Comparison of ENCODE assay signal across 8 mouse cellular contexts in genomic region chrX:7728922-7729265, GRCm38 (mm10). TPM values are rescaled to one million over a fixed set of nuclear protein-coding genes. Genes with fewer than 3 reads are reported as not detected.
DNase-seq lines count a peak whose midpoint lies in the region; ATAC-seq and TF ChIP-seq lines count a peak whose summit lies in the region.

No protein-coding gene starts in this region.

- no peaks in the 10 kb centered on the region for H3K4me1 ChIP-seq in cerebellum, adult 2 months (ENCODE audit: control insufficient read depth, insufficient read depth, low read length)
- H3K4me1 ChIP-seq in spleen, adult 2 months (ENCODE audit: control insufficient read depth, insufficient read depth, insufficient read length) = no peaks in the 10 kb centered on the region
- H3K4me1 ChIP-seq in limb, embryonic 14.5 days (ENCODE audit: control insufficient read depth, insufficient read depth, low read length) = no peaks in the 10 kb centered on the region
- H3K4me1 ChIP-seq in stomach, embryonic 16.5 days (ENCODE audit: control insufficient read depth, insufficient read depth, low read length) = no peaks in the 10 kb centered on the region

- no peak for DNase-seq in cerebellum, adult 2 months
- DNase-seq in cerebellum, adult 11 months = no peak
- DNase-seq in spleen, adult 2 months (ENCODE audit: low read depth in 1 of 2, low spot score in 2 of 2) = no peak
- DNase-seq in spleen, adult 12 weeks (ENCODE audit: low spot score) = no peak
- no peak for DNase-seq in limb, embryonic 14.5 days (ENCODE audit: low spot score)
- DNase-seq in adrenal gland, postnatal 14 days = no peak
- no peak for DNase-seq in ovary, postnatal 14 days (ENCODE audit: low spot score)

- H3K9ac ChIP-seq in limb, embryonic 14.5 days (ENCODE audit: low read depth, low read length, severe bottlenecking) = peak overlapping the region; percentile 55
- peak overlapping the region; percentile 69 for H3K9ac ChIP-seq in stomach, embryonic 16.5 days (ENCODE audit: low read length)

- no peak for ATAC-seq in limb, embryonic 14.5 days (ENCODE audit: low FRiP score, low read depth)
- peak; percentile 7; the same call in 1 of the 2 replicates for ATAC-seq in stomach, embryonic 16.5 days (ENCODE audit: insufficient read depth, low FRiP score)

- no peak for TF ChIP-seq POLR2A in cerebellum, adult 2 months (IDR thresholded peaks at IDR 0.05; ENCODE audit: borderline replicate concordance, insufficient read depth, low read length)
- no peak for TF ChIP-seq POLR2A in spleen, adult 2 months (IDR thresholded peaks at IDR 0.05; ENCODE audit: low read depth, low read length)
- TF ChIP-seq POLR2A in limb, embryonic 14.5 days (IDR thresholded peaks at IDR 0.05; ENCODE audit: borderline replicate concordance, extremely low read depth, insufficient read depth, insufficient read length) = no peak

- no peak overlapping the region for H3K27ac ChIP-seq in cerebellum, adult 2 months (ENCODE audit: insufficient read depth, low read length)
- no peak overlapping the region for H3K27ac ChIP-seq in spleen, adult 2 months (ENCODE audit: insufficient read depth, low read length)
- no peak overlapping the region for H3K27ac ChIP-seq in limb, embryonic 14.5 days (replicated peaks; ENCODE audit: low read depth, low read length)
- no peak overlapping the region for H3K27ac ChIP-seq in stomach, embryonic 16.5 days (ENCODE audit: low read length)

- H3K4me2 ChIP-seq in limb, embryonic 14.5 days (replicated peaks; ENCODE audit: low read depth, low read length, severe bottlenecking) = peak overlapping the region; percentile 49
- H3K4me2 ChIP-seq in stomach, embryonic 16.5 days (ENCODE audit: low read depth, low read length) = peak overlapping the region; percentile 53

- H3K4me3 ChIP-seq in cerebellum, adult 2 months (replicated peaks; ENCODE audit: insufficient read depth, low read depth, low read length) = peak overlapping the region; percentile 71
- peak overlapping the region; percentile 59; the same call in 1 of the 2 replicates for H3K4me3 ChIP-seq in spleen, adult 2 months (ENCODE audit: extremely low read depth, insufficient read depth, insufficient read length)
- H3K4me3 ChIP-seq in limb, embryonic 14.5 days (replicated peaks; ENCODE audit: low read length) = peak overlapping the region; percentile 46
- peak overlapping the region; percentile 56 for H3K4me3 ChIP-seq in stomach, embryonic 16.5 days (replicated peaks; ENCODE audit: low read length)

- no peaks in the 10 kb centered on the region for H3K9me3 ChIP-seq in limb, embryonic 14.5 days (ENCODE audit: control insufficient read depth, low read length)
- no peaks in the 10 kb centered on the region for H3K9me3 ChIP-seq in stomach, embryonic 16.5 days (replicated peaks; ENCODE audit: control insufficient read depth, low read length)

- no peaks in the 10 kb centered on the region for H3K27me3 ChIP-seq in cerebellum, adult 2 months (ENCODE audit: control insufficient read depth, insufficient read depth, low read length)
- H3K27me3 ChIP-seq in spleen, adult 2 months (ENCODE audit: control insufficient read depth, insufficient read depth, low read length) = no peaks in the 10 kb centered on the region
- H3K27me3 ChIP-seq in limb, embryonic 14.5 days (ENCODE audit: control insufficient read depth, insufficient read depth, low read length) = no peaks in the 10 kb centered on the region
- H3K27me3 ChIP-seq in stomach, embryonic 16.5 days (ENCODE audit: control insufficient read depth, insufficient read depth, low read length) = no peaks in the 10 kb centered on the region

- peaks cover 6% of the 10 kb centered on the region for H3K36me3 ChIP-seq in spleen, adult 2 months (ENCODE audit: control insufficient read depth, insufficient read depth, low read length)
- peaks cover 8% of the 10 kb centered on the region; the same call in 1 of the 2 replicates for H3K36me3 ChIP-seq in limb, embryonic 14.5 days (ENCODE audit: control insufficient read depth, insufficient read depth, low read length)
- no peaks in the 10 kb centered on the region; the same call in none of the 2 replicates for H3K36me3 ChIP-seq in stomach, embryonic 16.5 days (ENCODE audit: control insufficient read depth, insufficient read depth, low read length)

- WGBS in cerebellum, adult 2 months = 10% methylated on average over 4 of the region's 4 CpGs
- 47% methylated on average over 4 of the region's 4 CpGs for WGBS in spleen, adult 2 months
- 18% methylated on average over 4 of the region's 4 CpGs for WGBS in limb, embryonic 14.5 days
- 30% methylated on average over 4 of the region's 4 CpGs for WGBS in stomach, embryonic 16.5 days

- no peak for TF ChIP-seq CTCF in cerebellum, adult 2 months (IDR thresholded peaks at IDR 0.05; ENCODE audit: borderline replicate concordance, insufficient read depth, low read depth, low read length)
- no peak for TF ChIP-seq CTCF in spleen, adult 2 months (IDR thresholded peaks at IDR 0.05; ENCODE audit: extremely low read depth, insufficient read depth, insufficient read length, insufficient replicate concordance)

RNA-seq across cellular contexts. Expression of gene Praf2, which starts 0.7 kb away (rescaled TPM):
- 166 and 179 TPM in 2 replicates for polyA plus RNA-seq in cerebellum, adult 2 months (2012; rRNA removed)
- 26.0 and 33.7 TPM in 2 replicates for polyA plus RNA-seq in spleen, adult 2 months (2012; rRNA removed)
- 83.7 and 91.1 TPM in 2 replicates for polyA plus RNA-seq in limb, embryonic 14.5 days (2012; rRNA removed)
- polyA plus RNA-seq in limb, embryonic 14.5 days (2014; fragmentation: Nextera tagmentation; extraction: Ambion mirVana) = 89.4 and 92.0 TPM in 2 replicates
- 59.4 and 63.1 TPM in 2 replicates for polyA plus RNA-seq in stomach, embryonic 16.5 days (2015; fragmentation: Nextera tagmentation; extraction: Ambion mirVana)
- total RNA-seq in adrenal gland, postnatal 14 days (2021) = 11.1 and 11.8 TPM in 2 replicates

RNA-seq across cellular contexts. Expression of gene Gm45208, which starts 6.8 kb away (rescaled TPM):
- 0.54 TPM in 1 of 2 replicates, not detected in the other for polyA plus RNA-seq in cerebellum, adult 2 months (2012; rRNA removed)
- 0.13 and 0.75 TPM in 2 replicates for polyA plus RNA-seq in spleen, adult 2 months (2012; rRNA removed)
- polyA plus RNA-seq in limb, embryonic 14.5 days (2012; rRNA removed) = 0.50 and 0.85 TPM in 2 replicates
- polyA plus RNA-seq in limb, embryonic 14.5 days (2014; fragmentation: Nextera tagmentation; extraction: Ambion mirVana) = 0.43 and 0.48 TPM in 2 replicates
- not detected in 2 replicates for polyA plus RNA-seq in stomach, embryonic 16.5 days (2015; fragmentation: Nextera tagmentation; extraction: Ambion mirVana)
- 0.52 TPM in 1 of 2 replicates, not detected in the other for total RNA-seq in adrenal gland, postnatal 14 days (2021)

RNA-seq across cellular contexts. Expression of gene Wdr45, which starts 14.8 kb away (rescaled TPM):
- 81.8 and 82.7 TPM in 2 replicates for polyA plus RNA-seq in cerebellum, adult 2 months (2012; rRNA removed)
- 38.4 and 41.7 TPM in 2 replicates for polyA plus RNA-seq in spleen, adult 2 months (2012; rRNA removed)
- polyA plus RNA-seq in limb, embryonic 14.5 days (2012; rRNA removed) = 48.6 and 56.5 TPM in 2 replicates
- 20.4 and 25.3 TPM in 2 replicates for polyA plus RNA-seq in limb, embryonic 14.5 days (2014; fragmentation: Nextera tagmentation; extraction: Ambion mirVana)
- polyA plus RNA-seq in stomach, embryonic 16.5 days (2015; fragmentation: Nextera tagmentation; extraction: Ambion mirVana) = 36.5 and 36.7 TPM in 2 replicates
- 51.1 and 57.3 TPM in 2 replicates for total RNA-seq in adrenal gland, postnatal 14 days (2021)

RNA-seq across cellular contexts. Expression of gene Ccdc120, which starts 21.8 kb away (rescaled TPM):
- 68.3 and 82.6 TPM in 2 replicates for polyA plus RNA-seq in cerebellum, adult 2 months (2012; rRNA removed)
- polyA plus RNA-seq in spleen, adult 2 months (2012; rRNA removed) = 1.6 and 1.7 TPM in 2 replicates
- polyA plus RNA-seq in limb, embryonic 14.5 days (2012; rRNA removed) = 25.7 and 38.6 TPM in 2 replicates
- polyA plus RNA-seq in limb, embryonic 14.5 days (2014; fragmentation: Nextera tagmentation; extraction: Ambion mirVana) = 14.9 and 16.0 TPM in 2 replicates
- polyA plus RNA-seq in stomach, embryonic 16.5 days (2015; fragmentation: Nextera tagmentation; extraction: Ambion mirVana) = 17.9 and 18.2 TPM in 2 replicates
- total RNA-seq in adrenal gland, postnatal 14 days (2021) = 4.2 TPM in 2 replicates

RNA-seq across cellular contexts. Expression of gene Gpkow, which starts 32.0 kb away (rescaled TPM):
- polyA plus RNA-seq in cerebellum, adult 2 months (2012; rRNA removed) = 30.5 and 33.1 TPM in 2 replicates
- polyA plus RNA-seq in spleen, adult 2 months (2012; rRNA removed) = 6.1 and 6.2 TPM in 2 replicates
- 20.5 and 28.9 TPM in 2 replicates for polyA plus RNA-seq in limb, embryonic 14.5 days (2012; rRNA removed)
- 37.8 and 43.9 TPM in 2 replicates for polyA plus RNA-seq in limb, embryonic 14.5 days (2014; fragmentation: Nextera tagmentation; extraction: Ambion mirVana)
- polyA plus RNA-seq in stomach, embryonic 16.5 days (2015; fragmentation: Nextera tagmentation; extraction: Ambion mirVana) = 37.9 and 38.4 TPM in 2 replicates
- total RNA-seq in adrenal gland, postnatal 14 days (2021) = 45.4 and 47.9 TPM in 2 replicates
